32 mouse cellular contexts compared by ENCODE assay signal in the genomic region with DNA sequence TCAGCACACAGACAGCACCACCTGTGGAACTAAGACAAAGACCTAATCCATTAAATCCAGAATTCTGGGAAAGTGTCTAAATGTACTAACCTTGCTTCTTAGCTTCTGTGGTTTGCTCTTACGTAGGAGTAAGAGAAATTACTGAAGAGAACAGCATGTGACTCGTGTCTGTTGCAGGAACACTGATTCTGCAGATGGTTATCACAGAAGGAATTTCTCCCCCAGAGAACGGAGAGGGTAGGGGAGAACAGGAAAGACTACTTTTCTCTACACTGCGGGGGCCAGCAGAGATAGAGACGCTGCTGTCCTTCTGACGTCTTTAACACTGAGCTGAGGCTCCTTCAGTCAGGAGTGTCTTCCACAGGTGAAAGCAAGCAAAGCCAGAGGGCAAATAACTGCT. TPM values are rescaled to one million over a fixed set of nuclear protein-coding genes. Genes with fewer than 3 reads are reported as not detected.
DNase-seq lines count a peak whose midpoint lies in the region.
"Had no signal": no experiment of that assay in that cellular context is flagged by ENCODE, and none has a peak within 500 bp of the region (broad histone marks: within the 10 kb centered on the region; RNA-seq: fewer than 3 reads in every experiment).

No protein-coding gene starts in this region.

- DNase-seq in frontal cortex, adult 2 months (ENCODE audit: extremely low spot score in 1 of 2, low spot score in 1 of 2) = peak; percentile 1 to 27
- no peak for DNase-seq in frontal cortex, postnatal 25 days (ENCODE audit: low spot score in 2 of 2)
- peak; percentile 42 to 61 for DNase-seq in layer of hippocampus, adult 18-20 months (ENCODE audit: low spot score in 2 of 2)
- DNase-seq in layer of hippocampus, postnatal 25 days (ENCODE audit: extremely low spot score in 1 of 2, low spot score in 1 of 2) = no peak
- peak; percentile 71 for DNase-seq in brain, adult 2 months (ENCODE audit: low read depth, low spot score)
- peak; percentile 49 for DNase-seq in layer of hippocampus, adult 9-11 months
- DNase-seq in spleen, postnatal 14 days (ENCODE audit: low spot score in 2 of 2) = no peak
- no peak for DNase-seq in cerebellum, adult 9-10 months
- DNase-seq: cerebellum, adult 18-20 months; cerebellum, postnatal 25 days; heart, postnatal 4 days; kidney, adult 8-10 months; kidney, postnatal 4 days; left cerebral cortex, postnatal 4 days; lung, embryonic 14.5 days; lung, postnatal 36 days had no signal

RNA-seq across cellular contexts. Expression of a gene that starts 4.3 kb away (rescaled TPM):
- 0.64 and 0.67 TPM in 2 replicates for polyA plus RNA-seq in frontal cortex, adult 2 months (2012; rRNA removed)
- total RNA-seq in layer of hippocampus, adult 18-20 months (2021) = 10 to 100 TPM; 67.1 to 79.6 TPM
- 10 to 100 TPM; 65.0 to 68.7 TPM for total RNA-seq in layer of hippocampus, postnatal 25 days (2021)
- total RNA-seq: gastrocnemius, adult 8-10 months; heart, postnatal 4 days; left cerebral cortex, postnatal 4 days; monocyte, adult 5-6 weeks; neutrophil, adult 5-6 weeks had no signal
- polyA plus RNA-seq: embryonic facial prominence, embryonic 13.5 days; forebrain, embryonic 15.5 days; heart, embryonic 15.5 days; inflammation-experienced regulatory T-cells, adult 6 months; liver, embryonic 14.5 days; lung, embryonic 14.5 days had no signal

RNA-seq across cellular contexts. Expression of a gene that starts 16.2 kb away (rescaled TPM):
- 15.3 and 16.1 TPM in 2 replicates for polyA plus RNA-seq in frontal cortex, adult 2 months (2012; rRNA removed)
- total RNA-seq in layer of hippocampus, adult 18-20 months (2021) = 10 to 100 TPM in 1 of 2 experiments, 1 to 10 TPM in 1; 9.3 to 13.2 TPM
- 1 to 10 TPM; 8.7 to 9.1 TPM for total RNA-seq in layer of hippocampus, postnatal 25 days (2021)

RNA-seq across cellular contexts. Expression of a gene that starts 25.9 kb away (rescaled TPM):
- 0.12 TPM in 1 of 2 replicates, not detected in the other for polyA plus RNA-seq in frontal cortex, adult 2 months (2012; rRNA removed)
- total RNA-seq in layer of hippocampus, adult 18-20 months (2021) = not detected
- not detected for total RNA-seq in layer of hippocampus, postnatal 25 days (2021)
- total RNA-seq: adrenal gland, adult 18-20 months; adrenal gland, postnatal 4 days; ES-E14; gastrocnemius, adult 8-10 months; heart, postnatal 4 days; left cerebral cortex, postnatal 4 days; monocyte, adult 5-6 weeks; neutrophil, adult 5-6 weeks had no signal
- polyA plus RNA-seq: embryonic facial prominence, embryonic 13.5 days; heart, embryonic 15.5 days; hindbrain, embryonic 14.5 days; inflammation-experienced regulatory T-cells, adult 6 months; limb, embryonic 15.5 days; liver, embryonic 14.5 days; midbrain, embryonic 13.5 days had no signal

RNA-seq across cellular contexts. Expression of a gene that starts 33.1 kb away (rescaled TPM):
- polyA plus RNA-seq in frontal cortex, adult 2 months (2012; rRNA removed) = 0.22 and 0.61 TPM in 2 replicates
- total RNA-seq in layer of hippocampus, adult 18-20 months (2021) = not detected
- total RNA-seq in layer of hippocampus, postnatal 25 days (2021) = not detected
- total RNA-seq: ES-E14; gastrocnemius, adult 8-10 months; left cerebral cortex, postnatal 4 days; monocyte, adult 5-6 weeks had no signal
- polyA plus RNA-seq: lung, embryonic 14.5 days; testis, adult 2 months; urinary bladder, adult 2 months had no signal

RNA-seq across cellular contexts. Expression of a gene that starts 59.0 kb away (rescaled TPM):
- 3.4 and 4.3 TPM in 2 replicates for polyA plus RNA-seq in frontal cortex, adult 2 months (2012; rRNA removed)
- total RNA-seq in layer of hippocampus, adult 18-20 months (2021) = 1 to 10 TPM; 4.6 to 4.9 TPM
- 1 to 10 TPM; 4.3 to 5.6 TPM for total RNA-seq in layer of hippocampus, postnatal 25 days (2021)

Comparison
In these comparisons a context has a peak if more than half of its experiments do, and no peak if none do; other contexts are left out.
1. DNase-seq: peak in frontal cortex, adult 2 months (2 of 2), layer of hippocampus, adult 18-20 months (2 of 2), brain, adult 2 months (single experiment) and layer of hippocampus, adult 9-11 months (single experiment); none in frontal cortex, postnatal 25 days (0 of 2), layer of hippocampus, postnatal 25 days (0 of 2), spleen, postnatal 14 days (0 of 2) and cerebellum, adult 9-10 months (single experiment).